34 mouse cellular contexts compared by ENCODE assay signal in the genomic region with DNA sequence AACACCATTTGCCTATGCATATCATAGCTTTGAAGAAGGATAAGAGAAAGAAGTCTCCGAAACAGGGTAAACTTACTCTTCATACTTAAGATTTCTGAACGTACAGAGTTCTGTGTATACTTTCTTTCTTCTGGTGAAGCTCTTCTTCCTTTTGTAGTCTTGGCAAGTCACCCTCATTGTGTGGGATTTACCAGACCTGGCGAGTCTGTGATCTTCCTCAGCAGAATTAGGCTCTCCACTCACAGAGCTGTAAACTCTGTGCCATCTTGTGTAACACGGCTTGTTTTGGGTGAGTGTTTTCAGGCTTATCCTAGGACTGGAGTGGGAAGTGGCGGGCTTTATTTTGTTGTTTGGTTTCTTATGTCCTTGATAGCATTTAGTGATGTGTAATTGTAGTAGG.
"Had no signal": no experiment of that assay in that cellular context is flagged by ENCODE, and none has a peak within 500 bp of the region (broad histone marks: within the 10 kb centered on the region; RNA-seq: fewer than 3 reads in every experiment).

No protein-coding gene starts in this region.

- H3K27ac ChIP-seq: heart, embryonic 10.5 days; heart, embryonic 13.5 days; heart, embryonic 15.5 days; hindbrain, embryonic 10.5 days; hindbrain, embryonic 12.5 days; hindbrain, embryonic 13.5 days; hindbrain, embryonic 14.5 days; hindbrain, embryonic 15.5 days; hindbrain, postnatal 0 days; intestine, embryonic 15.5 days; kidney, embryonic 15.5 days; kidney, postnatal 0 days; layer of hippocampus, adult 2 months had no signal

- DNase-seq: heart, postnatal 10 days; heart, postnatal 14 days; heart, postnatal 36 days; heart, postnatal 4 days; kidney, adult 11 months; kidney, adult 18-20 months; kidney, adult 2 months; kidney, adult 8-10 months; kidney, adult 9 months; kidney, postnatal 10 days; kidney, postnatal 14 days; kidney, postnatal 25 days; kidney, postnatal 36 days; kidney, postnatal 4 days; layer of hippocampus, adult 9-11 months; layer of hippocampus, postnatal 36 days had no signal

- H3K4me3 ChIP-seq: heart, embryonic 10.5 days; heart, embryonic 12.5 days; heart, embryonic 13.5 days; heart, embryonic 15.5 days; hindbrain, embryonic 10.5 days; hindbrain, embryonic 12.5 days; hindbrain, embryonic 13.5 days; hindbrain, embryonic 15.5 days; intestine, embryonic 15.5 days; kidney, embryonic 15.5 days; layer of hippocampus, adult 2 months had no signal

- ATAC-seq: hindbrain, embryonic 16.5 days; hindbrain, postnatal 0 days; inflammation-experienced regulatory T-cells, adult 6 months; intestine, embryonic 15.5 days; intestine, embryonic 16.5 days; intestine, postnatal 0 days had no signal
